Mouse (Mus musculus) liver, postnatal 0 days (tissue): ENCODE results near the gene Mical3. TPM values are rescaled to one million over a fixed set of nuclear protein-coding genes. Genes with fewer than 3 reads are reported as not detected.
A peak's percentile ranks its signal among the peaks of the same experiment; 100 is the strongest.

Experiments used
- ATAC-seq: fragments of 200-750 bp; cut with Nextera tagmentation; 2 replicates; pipeline ENCODE4 v1.8.0; 2017; ENCODE audit warnings: mild to moderate bottlenecking, moderate library complexity
- DNase-seq: peaks from one replicate; pipeline ENCODE4 v3.0.0-alpha.2; 2016
- H3K27ac ChIP-seq: fragments of 300-500 bp; sonication (generic); 2 replicates; pipeline ENCODE4 v1.5.1; 2014; ENCODE audit warnings: antibody characterized with exemption, moderate library complexity, mild to moderate bottlenecking, low read depth
- H3K27me3 ChIP-seq: fragments of 300-500 bp; sonication (generic); 2 replicates; pipeline ENCODE4 v1.6.1; 2014; ENCODE audit warnings: low read length, control low read depth, mixed read lengths; ENCODE audit not compliant: insufficient read depth
- H3K36me3 ChIP-seq: fragments of 300-500 bp; sonication (generic); replicated peaks from 2 replicates; pipeline ENCODE4 v1.6.1; 2014; ENCODE audit warnings: mild to moderate bottlenecking, control low read depth, low read length, moderate library complexity, mixed read lengths; ENCODE audit not compliant: insufficient read depth
- H3K4me1 ChIP-seq: fragments of 300-500 bp; sonication (generic); 2 replicates; pipeline ENCODE4 v1.6.1; 2014; ENCODE audit warnings: antibody characterized with exemption, mild to moderate bottlenecking, control low read depth; ENCODE audit not compliant: insufficient read depth
- H3K4me2 ChIP-seq: fragments of 300-500 bp; sonication (generic); 2 replicates; pipeline ENCODE4 v1.6.1; 2014; ENCODE audit warnings: low read depth, mild to moderate bottlenecking, low read length, moderate library complexity, mixed read lengths
- H3K4me3 ChIP-seq: fragments of 300-500 bp; sonication (generic); 2 replicates; pipeline ENCODE4 v1.5.1; 2014; ENCODE audit warnings: low read depth, low read length
- H3K9ac ChIP-seq: fragments of 300-500 bp; sonication (generic); replicated peaks from 2 replicates; pipeline ENCODE4 v1.6.1; 2014; ENCODE audit warnings: mild to moderate bottlenecking, moderate library complexity
- H3K9me3 ChIP-seq: fragments of 300-500 bp; sonication (generic); 2 replicates; pipeline ENCODE4 v1.6.1; 2016; ENCODE audit warnings: mild to moderate bottlenecking, control low read depth, low read length, mixed read lengths
- CTCF ChIP-seq: sonication (generic); IDR thresholded peaks from 2 replicates; pipeline ENCODE4 v1.5.1; 2016; ENCODE audit warnings: antibody characterized with exemption, low read depth
- EP300 ChIP-seq: IDR thresholded peaks from 2 replicates; pipeline ENCODE4 v1.6.1; 2016; ENCODE audit warnings: antibody characterized with exemption, low read depth, mild to moderate bottlenecking
- WGBS: fragments of 180-500 bp; shearing (Covaris S2); extraction: QIAGEN DNeasy Blood & Tissue Kit; methylation state at CpG from one replicate; pipeline ENCODE4 v1.1.7; 2014; ENCODE audit not compliant: insufficient replicate concordance; 5-methylcytosine and 5-hydroxymethylcytosine counted together
- polyA plus RNA-seq: library from polyadenylated mRNA; unstranded; fragments of >200 nt; fragmentation: Nextera tagmentation; extraction: Ambion mirVana; gene quantifications from 2 replicates; pipeline ENCODE4 v1.2.1, GENCODE M21; 2015

The Mical3 gene
- polyA plus RNA-seq, 1 experiment from 2014 or later = 4.5 TPM

DNA sequence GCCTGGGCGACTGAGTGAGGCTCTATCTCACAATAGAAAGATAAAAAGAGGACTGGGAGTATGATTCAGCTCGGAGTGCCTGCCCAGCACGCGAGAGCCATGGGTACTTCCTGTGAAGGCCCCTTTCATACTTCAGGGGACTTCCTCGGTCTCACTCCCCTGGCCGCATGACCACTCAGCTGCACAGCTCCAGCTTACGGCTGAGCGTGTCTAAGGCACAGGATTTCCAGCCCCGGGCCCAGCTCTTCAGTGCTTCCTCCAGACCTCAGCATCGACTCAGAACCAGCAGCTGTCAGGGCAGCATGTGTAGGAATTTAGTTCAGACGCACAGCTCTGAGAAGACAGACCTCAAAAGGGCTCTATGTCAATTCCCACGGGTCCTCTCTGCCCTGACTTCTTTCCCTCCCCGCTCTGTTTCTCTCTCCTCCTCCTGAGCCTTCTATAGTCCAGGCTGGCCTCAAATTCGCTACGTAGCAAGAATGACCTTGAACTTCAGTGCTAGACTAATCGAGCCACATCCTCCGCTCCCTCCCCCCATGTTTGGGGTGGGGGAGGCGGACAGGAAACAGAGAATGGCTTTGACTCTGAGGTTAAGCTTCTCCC, 152.7 kb downstream of the Mical3 start:
- Histone ChIP-seq H3K27ac (peak overlapping the region; percentile 69), H3K9me3 (no peaks in the 10 kb centered on the region), H3K36me3 (peaks cover 21% of the 10 kb centered on the region), H3K4me1 (peaks cover 7% of the 10 kb centered on the region; the same call in 1 of the 2 replicates), H3K9ac (no peak overlapping the region), H3K4me3 (no peak overlapping the region), H3K4me2 (no peak overlapping the region), H3K27me3 (no peaks in the 10 kb centered on the region)
- peak; percentile 44 for DNase-seq
- peak; percentile 66 for ATAC-seq
- TF ChIP-seq EP300 (no peak), CTCF (no peak)
- 39% methylated on average over 18 of the region's 18 CpGs for WGBS

DNA sequence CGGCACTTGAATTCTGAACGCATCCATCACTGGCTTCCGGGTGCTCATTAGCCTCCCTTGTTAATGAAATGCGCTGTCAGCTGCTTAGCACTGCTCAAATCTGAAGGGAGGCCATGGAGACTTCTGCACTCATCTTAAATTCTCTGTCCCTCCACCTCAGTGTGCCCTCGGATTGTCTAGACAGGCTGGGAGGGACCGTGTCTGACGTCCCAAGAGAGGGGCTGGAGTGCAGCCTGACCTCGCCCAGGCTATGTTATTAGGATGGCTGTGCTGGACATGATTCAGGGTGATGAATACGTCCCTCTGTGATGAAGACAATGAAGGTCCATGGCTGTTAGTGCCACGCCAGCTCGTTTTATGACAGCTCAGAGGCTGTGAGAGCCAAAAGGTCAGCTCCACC, 153.8 kb downstream of the Mical3 start:
- no peak for DNase-seq
- H3K4me2 ChIP-seq = no peak overlapping the region
- no peaks in the 10 kb centered on the region for H3K9me3 ChIP-seq
- peaks cover 7% of the 10 kb centered on the region; the same call in 1 of the 2 replicates for H3K4me1 ChIP-seq
- no peak overlapping the region for H3K27ac ChIP-seq
- H3K27me3 ChIP-seq = no peaks in the 10 kb centered on the region
- no peak overlapping the region for H3K9ac ChIP-seq
- peaks cover 22% of the 10 kb centered on the region for H3K36me3 ChIP-seq
- TF ChIP-seq CTCF = no peak
- TF ChIP-seq EP300 = no peak
- 82% methylated on average over 11 of the region's 11 CpGs for WGBS
- no peak for ATAC-seq
- H3K4me3 ChIP-seq = no peak overlapping the region

DNA sequence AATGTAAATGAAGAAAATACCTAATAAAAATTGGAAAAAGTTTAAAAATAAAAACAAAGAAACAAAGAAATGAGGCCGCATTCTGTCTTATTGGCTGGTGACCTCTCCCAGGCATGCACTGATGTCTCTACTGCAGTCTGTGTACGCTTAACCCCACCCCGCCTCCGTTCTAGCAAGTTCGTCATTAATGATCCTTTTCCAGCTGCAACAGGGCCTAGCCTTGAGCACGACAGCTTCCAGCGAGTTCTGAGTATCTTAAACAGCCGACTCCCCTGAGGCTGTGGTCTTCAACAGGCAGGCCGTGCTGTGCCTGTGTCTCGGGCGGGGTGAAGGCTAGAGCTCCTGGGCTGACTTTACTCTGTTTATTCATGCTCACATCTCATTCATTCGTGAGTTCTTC, 154.7 kb downstream of the Mical3 start:
- DNase-seq (no peak), ATAC-seq (no peak)
- 82% methylated on average over 12 of the region's 12 CpGs for WGBS
- TF ChIP-seq EP300 = no peak
- no peak for TF ChIP-seq CTCF
- Histone ChIP-seq H3K27ac (no peak overlapping the region), H3K27me3 (no peaks in the 10 kb centered on the region), H3K9ac (no peak overlapping the region), H3K36me3 (peaks cover 25% of the 10 kb centered on the region), H3K9me3 (no peaks in the 10 kb centered on the region), H3K4me2 (no peak overlapping the region), H3K4me3 (no peak overlapping the region), H3K4me1 (peaks cover 7% of the 10 kb centered on the region; the same call in 1 of the 2 replicates)

DNA sequence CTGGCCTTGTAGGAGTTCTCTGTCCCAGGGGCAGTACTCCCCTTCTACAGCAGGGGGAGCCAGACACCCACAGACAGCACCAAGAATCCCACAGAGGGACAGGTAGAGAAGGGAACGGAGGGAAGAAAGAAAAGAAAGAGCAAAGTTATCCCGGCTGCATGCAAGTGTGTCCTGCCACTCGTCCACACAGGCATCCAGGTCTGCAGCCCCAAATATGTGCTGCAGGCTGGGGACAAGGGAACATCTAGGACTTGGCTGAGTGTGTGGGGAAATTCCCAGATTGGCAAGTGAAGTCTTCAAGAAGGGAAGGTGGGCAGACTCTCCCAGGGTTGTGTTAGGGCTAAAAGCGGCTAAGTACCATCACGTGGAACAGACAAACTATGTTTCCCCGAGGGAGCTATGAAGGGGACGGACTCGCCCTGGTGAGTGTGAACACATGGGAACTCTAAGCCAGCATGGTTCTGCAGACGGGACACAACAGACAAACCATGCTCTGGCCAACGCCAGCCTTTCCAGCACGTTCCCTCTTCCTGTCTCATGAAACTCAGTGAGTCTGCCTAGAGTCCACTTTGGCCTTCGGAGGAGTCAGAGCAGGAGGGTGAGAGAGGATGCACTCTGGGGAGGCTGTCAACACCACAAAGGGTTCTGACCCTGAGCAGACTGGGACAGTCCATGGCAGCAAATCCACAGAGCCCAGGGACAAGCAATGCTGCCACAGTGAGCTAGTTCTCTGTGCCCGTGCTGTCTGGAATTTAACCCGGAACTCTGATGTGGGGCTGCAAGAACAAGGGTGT, 158.8 kb downstream of the Mical3 start:
- H3K4me1 ChIP-seq = no peaks in the 10 kb centered on the region
- H3K27ac ChIP-seq = no peak overlapping the region
- peaks cover 24% of the 10 kb centered on the region for H3K36me3 ChIP-seq
- H3K9ac ChIP-seq = no peak overlapping the region
- ATAC-seq = peak; percentile 66; the same call in 1 of the 2 replicates
- 67% methylated on average over 14 of the region's 14 CpGs for WGBS
- H3K4me3 ChIP-seq = no peak overlapping the region
- no peaks in the 10 kb centered on the region for H3K27me3 ChIP-seq
- H3K9me3 ChIP-seq = no peaks in the 10 kb centered on the region
- peak; percentile 99 for TF ChIP-seq CTCF
- TF ChIP-seq EP300 = no peak
- no peak overlapping the region for H3K4me2 ChIP-seq
- DNase-seq = peak; percentile 87

DNA sequence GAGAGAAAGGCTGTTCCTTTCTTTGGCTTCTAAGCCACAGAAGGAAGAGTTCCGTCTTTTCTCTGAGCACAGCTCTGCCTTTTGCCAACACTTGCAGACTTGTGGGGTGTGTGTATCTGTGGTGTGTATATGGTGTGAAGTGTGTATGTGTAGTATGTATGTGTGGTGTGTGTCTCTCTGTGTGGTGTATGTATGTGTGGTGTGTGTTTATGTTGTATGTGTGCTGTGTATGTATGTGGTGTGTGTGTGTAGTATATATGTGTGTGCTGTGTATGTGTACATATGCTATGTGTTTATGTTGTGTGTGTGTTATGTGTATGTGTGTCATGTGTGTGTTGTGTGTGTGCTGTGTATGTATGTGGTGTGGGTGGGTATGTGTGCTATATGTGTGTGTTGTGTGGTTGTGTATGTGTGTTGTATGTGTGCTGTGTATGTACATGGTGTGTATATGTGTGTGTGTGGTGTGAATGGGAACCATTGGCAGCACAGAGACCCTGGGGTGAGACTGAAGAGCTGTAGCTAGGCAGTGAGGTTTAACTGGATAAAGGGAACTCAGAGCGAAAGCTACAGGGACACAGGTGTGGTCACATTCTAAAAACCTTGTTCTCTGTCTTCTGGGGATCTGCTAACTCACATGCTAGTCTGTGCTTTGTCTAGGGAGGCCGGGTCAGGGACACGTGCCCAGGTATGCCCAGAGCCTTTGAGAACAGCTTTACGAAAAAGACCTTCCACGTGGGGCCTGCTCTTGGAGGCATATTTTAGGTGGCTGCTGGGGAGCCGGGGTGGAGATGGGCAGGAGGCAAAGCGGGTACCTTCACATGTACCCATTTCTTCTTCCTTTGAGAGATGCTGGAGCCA, 159.6 kb downstream of the Mical3 start:
- DNase-seq = no peak
- Histone ChIP-seq H3K4me3 (no peak overlapping the region), H3K9me3 (no peaks in the 10 kb centered on the region), H3K27ac (no peak overlapping the region), H3K4me2 (no peak overlapping the region), H3K4me1 (no peaks in the 10 kb centered on the region), H3K36me3 (peaks cover 24% of the 10 kb centered on the region), H3K9ac (no peak overlapping the region), H3K27me3 (no peaks in the 10 kb centered on the region)
- ATAC-seq = 0 out of 2 replicates have a peak, but pooled peaks have one; percentile 13
- TF ChIP-seq CTCF (no peak), EP300 (no peak)
- 62% methylated on average over 8 of the region's 8 CpGs for WGBS

DNA sequence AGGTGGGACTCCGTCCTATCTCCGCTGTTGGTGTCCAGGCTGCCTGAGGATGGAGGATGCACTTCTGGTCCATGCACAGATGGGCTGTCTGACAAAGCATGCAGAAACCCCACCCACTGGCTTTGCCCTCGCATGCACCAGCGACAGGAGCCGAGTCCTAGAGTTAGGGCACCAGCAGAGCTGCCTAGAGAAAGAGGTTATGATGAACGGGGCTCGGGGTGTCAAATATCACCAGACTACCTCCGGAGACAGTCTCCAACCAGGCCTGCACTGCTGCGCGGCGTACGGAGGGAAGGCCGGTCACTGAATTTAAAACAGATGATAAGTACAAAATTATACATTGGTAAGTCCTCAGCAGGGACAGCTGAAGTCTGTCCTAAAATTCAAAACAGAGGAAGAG, 165.0 kb downstream of the Mical3 start:
- Histone ChIP-seq H3K27ac (no peak overlapping the region), H3K36me3 (peaks cover 21% of the 10 kb centered on the region), H3K4me1 (no peaks in the 10 kb centered on the region), H3K9me3 (no peaks in the 10 kb centered on the region), H3K4me3 (no peak overlapping the region), H3K9ac (no peak overlapping the region), H3K27me3 (no peaks in the 10 kb centered on the region), H3K4me2 (no peak overlapping the region)
- DNase-seq = no peak
- WGBS = 87% methylated on average over 13 of the region's 13 CpGs
- no peak for ATAC-seq
- TF ChIP-seq EP300 = no peak
- no peak for TF ChIP-seq CTCF
